Mouse (Mus musculus) hindbrain, embryonic 12.5 days (tissue): ENCODE data around the gene Sufu. TPM values are rescaled to one million over a fixed set of nuclear protein-coding genes. Genes with fewer than 3 reads are reported as not detected.

Experiments
- ATAC-seq: fragments of 200-750 bp; cut with Nextera tagmentation; 2 replicates; pipeline ENCODE4 v1.8.0; 2017; ENCODE audit warnings: moderate TSS enrichment; ENCODE audit not compliant: low FRiP score
- H3K27ac ChIP-seq: fragments of 300-500 bp; sonication (generic); 2 replicates; pipeline ENCODE4 v1.5.1; 2016; ENCODE audit warnings: mild to moderate bottlenecking
- H3K27me3 ChIP-seq: fragments of 300-500 bp; sonication (generic); 2 replicates; pipeline ENCODE4 v1.6.1; 2016; ENCODE audit warnings: mild to moderate bottlenecking
- H3K36me3 ChIP-seq: fragments of 300-500 bp; sonication (generic); 2 replicates; pipeline ENCODE4 v1.6.1; 2016; ENCODE audit warnings: mild to moderate bottlenecking
- H3K4me1 ChIP-seq: fragments of 300-500 bp; sonication (generic); 2 replicates; pipeline ENCODE4 v1.6.1; 2016
- H3K4me2 ChIP-seq: fragments of 300-500 bp; sonication (generic); replicated peaks from 2 replicates; pipeline ENCODE4 v1.6.1; 2016; ENCODE audit warnings: mild to moderate bottlenecking
- H3K4me3 ChIP-seq: fragments of 300-500 bp; sonication (generic); 2 replicates; pipeline ENCODE4 v1.5.1; 2016; ENCODE audit warnings: mild to moderate bottlenecking
- H3K9ac ChIP-seq: fragments of 300-500 bp; sonication (generic); 2 replicates; pipeline ENCODE4 v1.6.1; 2016; ENCODE audit warnings: mild to moderate bottlenecking, moderate library complexity
- H3K9me3 ChIP-seq: fragments of 300-500 bp; sonication (generic); replicated peaks from 2 replicates; pipeline ENCODE4 v1.6.1; 2016; ENCODE audit warnings: mild to moderate bottlenecking
- WGBS: fragments of 180-500 bp; shearing (Covaris S2); methylation state at CpG from one replicate; pipeline ENCODE4 v1.1.7; 2016; 5-methylcytosine and 5-hydroxymethylcytosine counted together
- polyA plus RNA-seq: library from polyadenylated mRNA; unstranded; fragments of >200 nt; fragmentation: Nextera tagmentation; extraction: Ambion mirVana; gene quantifications from 2 replicates; pipeline ENCODE4 v1.2.1, GENCODE M21; 2016

Gene Sufu
- polyA plus RNA-seq, 1 experiment from 2014 or later = 39.3 TPM

DNA sequence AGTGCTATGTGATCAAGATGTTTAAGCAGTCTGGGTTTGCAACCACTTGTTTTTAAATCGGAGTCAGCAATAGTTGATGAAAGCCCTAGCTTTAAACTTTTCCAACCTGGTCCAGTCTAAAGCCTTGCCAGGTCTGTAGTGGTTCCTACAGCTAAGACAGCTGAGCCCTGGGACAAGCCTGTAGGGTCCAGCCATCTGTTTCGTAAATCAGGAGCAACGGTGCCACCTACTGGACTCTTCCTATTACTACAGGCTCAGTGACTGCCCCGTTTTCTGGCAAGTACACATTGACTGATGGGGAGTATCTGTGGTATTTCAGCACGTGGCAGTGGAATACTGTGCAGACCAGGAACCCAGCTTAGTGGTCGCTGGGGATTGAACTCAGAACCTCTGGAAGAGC is 47.5 kb downstream of the Sufu start:
- no peak overlapping the region for H3K9ac ChIP-seq
- no peaks in the 10 kb centered on the region for H3K36me3 ChIP-seq
- no peak overlapping the region for H3K4me2 ChIP-seq
- no peak overlapping the region for H3K4me3 ChIP-seq
- peak; percentile 83 for ATAC-seq
- 5% methylated on average over 6 of the region's 6 CpGs for WGBS
- H3K9me3 ChIP-seq = no peaks in the 10 kb centered on the region
- H3K4me1 ChIP-seq = peaks cover 32% of the 10 kb centered on the region
- peak overlapping the region; percentile 72 for H3K27ac ChIP-seq
- H3K27me3 ChIP-seq = no peaks in the 10 kb centered on the region

- Histone ChIP-seq H3K36me3 (no peaks in the 10 kb centered on the region), H3K9ac (no peak overlapping the region), H3K9me3 (no peaks in the 10 kb centered on the region), H3K4me3 (no peak overlapping the region), H3K4me1 (peaks cover 32% of the 10 kb centered on the region), H3K4me2 (no peak overlapping the region), H3K27ac (no peak overlapping the region), H3K27me3 (no peaks in the 10 kb centered on the region)
- 56% methylated on average over 6 of the region's 6 CpGs for WGBS
- ATAC-seq = no peak
Measured at GRCm38 (mm10) chr19:46445641-46446040, 48.9 kb downstream of the Sufu start.

DNA sequence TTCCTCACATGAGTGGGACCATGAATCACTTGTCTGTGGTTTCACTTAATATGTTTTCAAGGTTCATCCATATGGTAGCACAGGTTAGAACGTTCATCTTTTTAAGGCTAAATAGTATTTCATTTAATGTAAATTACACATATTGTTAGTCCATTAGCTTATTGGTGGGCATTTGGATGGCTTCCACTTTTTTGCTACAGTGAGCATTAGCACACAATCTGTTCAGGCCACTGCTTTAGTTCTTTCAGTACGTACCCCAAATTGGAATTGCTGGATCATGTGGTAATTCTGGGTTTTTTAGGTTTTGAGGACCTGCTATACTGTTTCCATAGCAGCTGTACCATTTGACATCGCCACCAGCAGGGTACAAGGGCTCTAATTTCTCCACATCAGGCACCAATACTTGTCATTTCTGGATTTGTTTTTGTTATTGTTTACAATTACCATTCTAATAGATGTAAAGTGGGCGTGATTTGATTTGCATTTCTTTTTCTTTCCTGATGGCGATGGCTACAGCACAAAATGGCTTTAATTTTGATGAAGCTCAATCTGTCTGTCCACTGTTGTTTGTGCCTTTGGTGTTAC is 49.8 kb downstream of the Sufu start:
- 75% methylated on average over 5 of the region's 5 CpGs for WGBS
- Histone ChIP-seq H3K4me3 (no peak overlapping the region), H3K4me1 (peaks cover 29% of the 10 kb centered on the region), H3K4me2 (no peak overlapping the region), H3K9ac (no peak overlapping the region), H3K36me3 (0 out of 2 replicates have a peak, but pooled peaks cover 4% of the 10 kb centered on the region), H3K27ac (peak overlapping the region; percentile 58; the same call in 1 of the 2 replicates), H3K9me3 (no peaks in the 10 kb centered on the region), H3K27me3 (no peaks in the 10 kb centered on the region)
- no peak for ATAC-seq

GRCm38 (mm10) chr19:46447110-46447509 is 50.4 kb downstream of the Sufu start:
- Histone ChIP-seq H3K36me3 (0 out of 2 replicates have a peak, but pooled peaks cover 4% of the 10 kb centered on the region), H3K4me3 (no peak overlapping the region), H3K4me2 (no peak overlapping the region), H3K27ac (peak overlapping the region; percentile 58; the same call in 1 of the 2 replicates), H3K9me3 (no peaks in the 10 kb centered on the region), H3K27me3 (no peaks in the 10 kb centered on the region), H3K4me1 (peaks cover 35% of the 10 kb centered on the region), H3K9ac (no peak overlapping the region)
- no peak for ATAC-seq
- 33% methylated on average over 7 of the region's 7 CpGs for WGBS

- Histone ChIP-seq H3K27ac (no peak overlapping the region; the same call in 1 of the 2 replicates), H3K4me1 (peaks cover 41% of the 10 kb centered on the region), H3K4me3 (no peak overlapping the region), H3K27me3 (no peaks in the 10 kb centered on the region), H3K4me2 (no peak overlapping the region), H3K9me3 (no peaks in the 10 kb centered on the region), H3K36me3 (0 out of 2 replicates have a peak, but pooled peaks cover 4% of the 10 kb centered on the region), H3K9ac (no peak overlapping the region)
- ATAC-seq = no peak
- 62% methylated on average over 6 of the region's 6 CpGs for WGBS
Measured at GRCm38 (mm10) chr19:46447911-46448310, 51.2 kb downstream of the Sufu start.

DNA sequence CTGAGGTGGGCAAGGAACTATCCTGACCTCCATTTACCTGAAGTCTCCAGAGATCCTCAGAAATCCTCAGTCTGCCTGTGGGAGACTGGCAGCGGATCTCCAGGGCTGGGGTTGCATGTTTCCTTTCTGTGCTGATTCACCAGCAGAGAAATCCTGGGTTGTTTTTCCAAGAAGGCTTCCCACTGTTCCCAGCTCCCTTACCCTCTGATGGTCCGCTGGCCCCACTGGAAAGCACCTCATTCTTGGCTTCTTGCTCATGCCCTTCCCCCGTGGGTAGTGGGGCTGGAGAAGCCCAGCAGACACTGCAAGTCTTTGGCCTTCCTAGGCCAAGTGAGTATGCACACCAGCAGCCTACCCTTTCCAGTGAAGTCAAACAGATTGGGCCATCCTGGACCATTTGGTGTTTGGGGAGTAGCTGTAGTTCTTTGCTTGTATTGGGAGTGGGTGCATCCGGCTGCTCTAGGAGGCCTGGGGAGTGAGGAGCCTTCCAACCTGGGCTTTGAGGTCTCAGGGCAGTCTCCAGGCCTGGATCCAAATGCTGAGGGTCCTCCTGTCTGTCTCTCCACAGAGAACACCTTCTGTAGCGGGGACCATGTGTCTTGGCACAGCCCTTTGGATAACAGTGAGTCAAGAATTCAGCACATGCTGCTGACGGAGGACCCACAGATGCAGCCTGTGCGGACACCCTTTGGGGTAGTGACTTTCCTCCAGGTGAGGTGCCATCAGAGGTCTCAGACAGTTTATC is 52.7 kb downstream of the Sufu start:
- Histone ChIP-seq H3K9me3 (no peaks in the 10 kb centered on the region), H3K9ac (no peak overlapping the region), H3K4me3 (no peak overlapping the region), H3K27me3 (no peaks in the 10 kb centered on the region), H3K27ac (peak overlapping the region; percentile 52; the same call in 1 of the 2 replicates), H3K36me3 (peaks cover 8% of the 10 kb centered on the region), H3K4me1 (peaks cover 32% of the 10 kb centered on the region), H3K4me2 (no peak overlapping the region)
- WGBS = 84% methylated on average over 7 of the region's 7 CpGs
- ATAC-seq = no peak

GRCm38 (mm10) chr19:46452052-46452827 is 55.5 kb downstream of the Sufu start:
- Histone ChIP-seq H3K4me1 (peaks cover 42% of the 10 kb centered on the region), H3K9ac (no peak overlapping the region; the same call in 1 of the 2 replicates), H3K4me3 (no peak overlapping the region), H3K27me3 (no peaks in the 10 kb centered on the region), H3K36me3 (peaks cover 28% of the 10 kb centered on the region), H3K27ac (peak overlapping the region; percentile 57), H3K9me3 (no peaks in the 10 kb centered on the region), H3K4me2 (no peak overlapping the region)
- WGBS = 35% methylated on average over 10 of the region's 10 CpGs
- peak; percentile 30; the same call in 1 of the 2 replicates for ATAC-seq

DNA sequence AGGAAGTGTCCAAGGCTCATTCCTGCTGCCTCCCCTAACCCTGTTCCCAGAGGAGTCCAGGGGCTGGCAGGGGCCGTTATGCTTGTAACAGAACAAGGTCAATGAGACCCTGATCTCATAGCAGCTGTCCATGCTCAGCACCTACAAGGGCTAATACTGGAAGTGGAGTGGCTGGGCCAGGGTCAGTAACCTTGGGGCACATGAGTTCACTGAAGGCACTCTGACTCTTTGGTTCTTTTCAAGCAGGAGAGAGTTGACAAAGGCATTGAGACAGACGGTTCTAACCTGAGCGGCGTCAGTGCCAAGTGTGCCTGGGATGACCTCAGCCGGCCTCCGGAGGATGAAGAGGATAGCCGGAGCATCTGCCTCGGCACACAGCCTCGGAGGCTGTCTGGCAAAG is 56.2 kb downstream of the Sufu start:
- Histone ChIP-seq H3K36me3 (peaks cover 32% of the 10 kb centered on the region), H3K27ac (no peak overlapping the region), H3K9me3 (no peaks in the 10 kb centered on the region), H3K4me1 (peaks cover 35% of the 10 kb centered on the region), H3K4me2 (no peak overlapping the region), H3K4me3 (no peak overlapping the region), H3K27me3 (no peaks in the 10 kb centered on the region), H3K9ac (no peak overlapping the region)
- 81% methylated on average over 9 of the region's 9 CpGs for WGBS
- ATAC-seq = 0 out of 2 replicates have a peak, but pooled peaks have one; percentile 16

GRCm38 (mm10) chr19:46454126-46454880 is 57.6 kb downstream of the Sufu start:
- peaks cover 43% of the 10 kb centered on the region for H3K36me3 ChIP-seq
- no peaks in the 10 kb centered on the region for H3K9me3 ChIP-seq
- peak overlapping the region; percentile 69 for H3K27ac ChIP-seq
- peaks cover 30% of the 10 kb centered on the region for H3K4me1 ChIP-seq
- ATAC-seq = no peak
- 71% methylated on average over 20 of the region's 20 CpGs for WGBS
- H3K27me3 ChIP-seq = no peaks in the 10 kb centered on the region
- no peak overlapping the region for H3K4me2 ChIP-seq
- H3K4me3 ChIP-seq = no peak overlapping the region
- no peak overlapping the region for H3K9ac ChIP-seq

- Histone ChIP-seq H3K9ac (no peak overlapping the region), H3K4me3 (no peak overlapping the region), H3K27ac (peak overlapping the region; percentile 69), H3K9me3 (no peaks in the 10 kb centered on the region), H3K36me3 (peaks cover 51% of the 10 kb centered on the region), H3K4me1 (peaks cover 30% of the 10 kb centered on the region), H3K4me2 (no peak overlapping the region), H3K27me3 (no peaks in the 10 kb centered on the region)
- WGBS = 59% methylated on average over 1 of the region's 1 CpGs
- ATAC-seq = no peak
Measured at GRCm38 (mm10) chr19:46455032-46455431, 58.3 kb downstream of the Sufu start.

DNA sequence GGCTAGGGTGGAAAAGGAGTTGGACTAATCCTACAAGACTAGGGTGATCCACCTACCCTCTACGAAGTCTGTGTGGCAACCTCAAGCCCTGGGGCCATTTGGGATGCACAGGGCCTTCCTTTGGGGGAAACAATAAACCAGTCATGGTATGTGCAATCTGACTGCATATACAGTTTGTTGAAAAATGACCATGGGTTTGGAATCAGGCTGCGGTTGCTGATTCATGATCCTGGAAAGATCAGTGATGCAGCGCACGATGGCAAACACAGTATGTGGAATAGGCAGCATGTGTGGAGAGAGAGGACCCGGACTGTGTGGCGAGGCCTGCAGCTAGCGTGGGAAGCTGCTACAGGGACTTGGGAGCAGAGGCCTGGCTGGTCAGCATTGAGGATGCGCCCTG is 58.9 kb downstream of the Sufu start:
- Histone ChIP-seq H3K36me3 (peaks cover 54% of the 10 kb centered on the region), H3K27ac (peak overlapping the region; percentile 69), H3K4me3 (no peak overlapping the region), H3K4me2 (no peak overlapping the region), H3K9ac (no peak overlapping the region), H3K4me1 (peaks cover 30% of the 10 kb centered on the region), H3K9me3 (no peaks in the 10 kb centered on the region), H3K27me3 (no peaks in the 10 kb centered on the region)
- no peak for ATAC-seq
- 96% methylated on average over 8 of the region's 8 CpGs for WGBS
